Mouse (Mus musculus) liver, postnatal 0 days (tissue): ENCODE results near the gene Ptges3.

Experiments used
- CTCF ChIP-seq: sonication (generic); IDR thresholded peaks from 2 replicates; pipeline ENCODE4 v1.5.1; 2016; ENCODE audit warnings: antibody characterized with exemption, low read depth
- EP300 ChIP-seq: IDR thresholded peaks from 2 replicates; pipeline ENCODE4 v1.6.1; 2016; ENCODE audit warnings: antibody characterized with exemption, low read depth, mild to moderate bottlenecking

GRCm38 (mm10) chr10:128015068-128015934, 43.5 kb upstream of the Ptges3 start, which contains the start of gene Prim1:
- TF ChIP-seq EP300 (no peak), CTCF (no peak)
